ENCODE assay signal across 1 mouse cellular context in genomic region chr5:143149536-143149935, GRCm38 (mm10).
TF ChIP-seq lines count a peak whose summit lies in the region.

No protein-coding gene starts in this region.

TF ChIP-seq in MEL, 35 proteins besides CTCF, POLR2A, EP300 and RAD21:
- TF ChIP-seq MAX (IDR thresholded peaks at IDR 0.05; ENCODE audit: low read length), result no peak
- no peak for TF ChIP-seq NRF1 (IDR thresholded peaks at IDR 0.05; ENCODE audit: insufficient read depth, low read depth, low read length, poor library complexity, severe bottlenecking)
- no peak for TF ChIP-seq MAZ (IDR thresholded peaks at IDR 0.05; ENCODE audit: low read depth, low read length)
- no peak for TF ChIP-seq POLR2AphosphoS5 (IDR thresholded peaks at IDR 0.05; ENCODE audit: borderline replicate concordance, low read depth, low read length)
- peak; percentile 17; the same call in 1 of the 2 replicates for TF ChIP-seq SMC3 (IDR thresholded peaks at IDR 0.05; ENCODE audit: low read depth, low read length)
